Mouse (Mus musculus) adrenal gland, postnatal 36 days (tissue): ENCODE data around the gene Muc3. TPM values are rescaled to one million over a fixed set of nuclear protein-coding genes. Genes with fewer than 3 reads are reported as not detected.
"Not testable (repeated sequence)": the region's sequence is repeated elsewhere in the genome, so short reads cannot be mapped to it uniquely, and the experiment has no call there.

Experiments
- DNase-seq, 2 experiments: peaks; one replicate each; pipeline ENCODE4 v3.0.0; 2021; ENCODE audit warnings: mixed read lengths in 1 of 2
- long read RNA-seq, 2 experiments: library from polyadenylated mRNA; stranded (forward); transcript quantifications; one replicate each; pipeline ENCODE4 v2.0.0; 2021; ENCODE audit warnings: borderline sequencing depth in 2 of 2
- total RNA-seq, 2 experiments: library from RNA; stranded (reverse); gene quantifications; 2 replicates each; pipeline ENCODE4 v1.2.3; 2021

Muc3 gene
- not detected for total RNA-seq
- long read RNA-seq, experiment 1 = 0 reads
- long read RNA-seq, experiment 2 = 0 reads

GRCm38 (mm10) chr5:137149272-137149882 is at the start of gene Muc3:
Muc3 (minus strand) TSS chr5:137149322.
- DNase-seq = not testable (repeated sequence)

DNA sequence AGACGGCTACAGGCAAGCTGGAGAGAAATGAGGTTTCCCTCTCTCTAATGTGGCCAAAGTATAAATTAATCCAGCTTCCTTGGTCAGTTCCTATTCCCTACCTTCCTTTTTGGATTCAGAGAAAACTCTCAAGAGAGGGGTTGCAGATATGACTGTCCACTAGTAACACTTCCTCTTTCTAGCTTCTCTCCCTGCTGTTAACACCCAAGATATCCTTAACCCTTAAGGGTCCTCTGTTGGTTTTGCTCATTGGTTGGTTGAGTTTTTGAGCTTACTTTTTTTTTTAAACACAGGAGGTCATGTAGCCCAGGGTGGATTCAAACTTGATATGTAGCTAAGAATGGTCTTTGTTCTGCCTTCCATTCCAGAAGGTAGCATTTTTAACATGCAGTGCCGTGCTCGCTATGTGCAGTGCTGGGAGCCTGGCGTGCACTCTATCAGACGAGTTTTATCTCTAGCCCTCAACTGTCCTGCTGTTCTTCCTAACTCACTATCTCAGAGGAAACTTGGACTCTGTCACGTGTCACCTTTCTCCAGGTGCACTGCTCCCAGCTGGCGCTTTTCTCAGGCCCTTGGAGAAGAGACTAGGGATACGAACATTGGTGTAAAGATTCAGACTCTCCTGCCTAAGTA is 45.5 kb upstream of the Muc3 start:
- DNase-seq = no peak

GRCm38 (mm10) chr5:137193279-137193952 is 44.3 kb upstream of the Muc3 start:
- DNase-seq = no peak

GRCm38 (mm10) chr5:137189326-137189725 is 40.2 kb upstream of the Muc3 start:
- peak; percentile 17 for DNase-seq

GRCm38 (mm10) chr5:137185362-137185761 is 36.2 kb upstream of the Muc3 start:
- DNase-seq = no peak

GRCm38 (mm10) chr5:137179646-137180374 is 30.7 kb upstream of the Muc3 start:
- DNase-seq = no peak

DNA sequence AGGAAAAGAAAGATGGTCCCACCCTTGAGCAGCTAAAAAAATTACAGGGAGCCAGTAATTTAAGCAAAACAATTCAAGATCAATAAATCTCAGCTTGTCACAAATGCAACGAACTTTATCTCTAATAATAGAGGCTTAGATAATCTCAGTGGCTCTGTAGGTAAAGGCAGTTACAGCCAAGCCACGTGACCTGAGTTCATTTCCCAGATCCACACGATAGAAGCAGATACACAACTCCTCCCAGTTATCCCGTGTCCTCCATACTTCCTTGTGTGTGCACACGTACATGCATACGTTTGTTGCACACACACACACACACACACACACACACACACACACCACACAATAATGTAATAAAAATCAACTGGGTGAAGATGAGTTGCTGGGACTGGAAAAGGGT is 24.8 kb upstream of the Muc3 start:
- no peak for DNase-seq

DNA sequence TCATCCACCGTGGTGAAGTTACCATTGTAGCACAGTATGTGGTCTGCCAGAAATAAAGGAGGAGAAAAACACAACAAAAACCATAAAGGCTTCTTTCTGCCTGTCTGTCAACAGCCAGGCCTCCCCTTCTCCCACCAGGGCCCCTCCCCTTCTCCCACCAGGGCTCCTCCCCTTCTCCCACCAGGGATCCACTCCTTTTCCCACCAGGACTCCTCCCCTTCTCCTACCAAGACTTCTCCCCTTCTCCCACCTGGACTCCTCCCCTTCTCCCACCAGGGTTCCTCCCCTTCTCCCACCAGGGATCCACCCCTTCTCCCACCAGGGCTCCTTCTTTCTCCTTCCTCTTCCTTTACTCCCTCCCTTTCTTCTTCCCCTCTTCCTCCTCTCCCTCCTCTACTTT is 23.5 kb upstream of the Muc3 start:
- no peak for DNase-seq

GRCm38 (mm10) chr5:137171478-137171877 is 22.4 kb upstream of the Muc3 start:
- no peak for DNase-seq

- DNase-seq = no peak
Observed at GRCm38 (mm10) chr5:137170836-137171380, 21.8 kb upstream of the Muc3 start.

DNA sequence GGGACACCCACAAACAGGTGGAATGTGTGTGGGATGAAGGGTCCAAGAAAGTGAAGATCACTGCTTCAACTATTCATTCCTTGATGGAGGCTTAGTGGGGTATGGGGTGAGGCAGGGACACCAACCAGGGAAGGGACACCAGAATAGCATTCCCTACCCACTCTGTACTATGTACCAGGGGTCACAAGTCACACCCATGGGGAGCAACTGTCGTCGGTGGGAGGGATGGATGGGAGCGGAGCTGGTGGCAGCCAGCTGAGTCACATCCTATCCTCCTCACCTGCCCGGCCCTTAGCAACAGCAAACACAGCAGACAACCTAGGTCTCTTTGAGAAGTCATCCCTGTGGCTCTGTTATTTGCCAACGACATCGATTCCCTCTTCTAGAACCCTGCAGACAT is 18.4 kb upstream of the Muc3 start:
- DNase-seq = no peak

GRCm38 (mm10) chr5:137166012-137166411 is 16.9 kb upstream of the Muc3 start:
- no peak for DNase-seq

DNA sequence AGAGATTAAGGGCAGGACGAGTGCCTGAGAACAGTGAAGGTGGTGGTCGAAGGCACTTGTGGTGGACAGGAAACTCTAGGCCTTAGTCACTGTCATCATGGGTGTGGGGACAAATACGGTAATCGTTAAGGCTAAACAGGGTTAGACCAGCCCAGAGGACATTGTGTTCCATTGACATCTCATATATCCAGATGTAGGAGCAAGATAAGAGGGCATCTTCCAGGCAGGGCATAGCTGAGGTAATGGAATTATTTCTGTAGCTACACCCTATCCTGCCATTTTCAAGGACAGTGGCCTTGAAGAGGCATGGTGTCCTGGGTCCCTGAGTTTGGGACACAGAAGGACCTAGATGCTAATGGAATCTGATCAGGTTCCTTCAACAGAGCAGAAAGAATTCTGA is 12.7 kb upstream of the Muc3 start:
- no peak for DNase-seq

DNA sequence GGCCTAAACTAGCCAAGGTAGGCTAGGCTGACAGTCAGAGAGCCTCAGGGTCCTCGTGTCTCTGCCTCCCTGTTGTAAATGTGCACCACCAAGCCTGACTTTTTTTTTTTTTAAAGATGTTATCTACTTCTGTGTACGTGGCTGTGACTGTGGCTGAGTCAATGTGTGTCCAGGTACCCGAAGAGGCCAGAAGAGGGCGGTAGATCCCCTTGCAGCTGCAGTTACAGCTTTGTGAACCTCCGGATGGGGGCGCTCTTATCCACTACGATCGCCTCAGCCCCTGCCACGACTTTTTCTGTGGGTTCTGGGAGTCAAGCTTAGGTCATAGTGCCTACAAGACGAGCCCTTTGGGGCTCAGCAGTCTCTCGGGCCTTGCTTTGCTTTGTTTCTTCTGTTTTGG is 10.3 kb upstream of the Muc3 start:
- DNase-seq = peak; percentile 20 to 51

GRCm38 (mm10) chr5:137153289-137153688 is 4.2 kb upstream of the Muc3 start:
- DNase-seq = no peak

DNA sequence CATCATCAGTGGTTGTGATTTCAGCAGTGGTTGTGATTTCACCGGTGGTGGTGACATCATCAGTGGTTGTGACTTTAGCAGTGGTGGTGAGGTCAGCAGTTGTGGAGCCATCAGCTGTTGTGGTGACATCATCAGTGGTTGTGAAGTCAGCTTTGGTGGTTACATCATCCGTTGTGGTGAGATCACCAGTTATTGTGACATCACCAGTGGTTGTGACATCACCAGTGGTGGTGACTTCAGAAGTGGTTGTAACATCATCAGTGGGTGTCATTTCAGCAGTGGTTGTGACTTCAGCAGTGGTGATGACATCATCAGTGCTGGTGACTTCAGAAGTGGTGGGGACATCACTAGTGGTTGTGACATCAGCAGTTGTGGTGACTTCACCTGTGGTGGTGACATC is 3.5 kb upstream of the Muc3 start:
- no peak for DNase-seq

- DNase-seq = no peak
Observed at GRCm38 (mm10) chr5:137140836-137141235, 8.3 kb downstream of the Muc3 start.

- DNase-seq = no peak
Observed at GRCm38 (mm10) chr5:137138977-137139376, 10.1 kb downstream of the Muc3 start.

- peak; percentile 57 to 62 for DNase-seq
Observed at GRCm38 (mm10) chr5:137134959-137135358, 14.2 kb downstream of the Muc3 start.

DNA sequence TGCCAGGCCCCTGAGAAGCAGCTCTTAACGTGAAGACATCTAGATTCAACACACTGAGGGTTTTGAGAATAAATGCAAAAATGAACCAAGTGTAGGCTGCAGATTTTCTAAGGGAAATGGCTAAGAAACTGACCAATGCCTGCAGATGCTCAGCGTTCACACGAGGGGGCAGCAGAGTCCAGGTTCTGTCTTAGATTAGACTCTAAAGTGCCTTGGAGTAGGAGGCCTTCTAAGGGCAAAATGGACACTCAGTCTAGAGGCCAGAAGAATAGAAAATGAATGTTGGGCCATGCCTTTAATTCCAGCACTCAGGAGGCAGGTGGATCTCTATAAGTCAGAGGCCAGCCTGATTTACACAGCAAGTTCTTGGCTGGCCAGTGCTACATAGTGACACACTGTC is 17.6 kb downstream of the Muc3 start:
- DNase-seq = peak; percentile 63 to 73

DNA sequence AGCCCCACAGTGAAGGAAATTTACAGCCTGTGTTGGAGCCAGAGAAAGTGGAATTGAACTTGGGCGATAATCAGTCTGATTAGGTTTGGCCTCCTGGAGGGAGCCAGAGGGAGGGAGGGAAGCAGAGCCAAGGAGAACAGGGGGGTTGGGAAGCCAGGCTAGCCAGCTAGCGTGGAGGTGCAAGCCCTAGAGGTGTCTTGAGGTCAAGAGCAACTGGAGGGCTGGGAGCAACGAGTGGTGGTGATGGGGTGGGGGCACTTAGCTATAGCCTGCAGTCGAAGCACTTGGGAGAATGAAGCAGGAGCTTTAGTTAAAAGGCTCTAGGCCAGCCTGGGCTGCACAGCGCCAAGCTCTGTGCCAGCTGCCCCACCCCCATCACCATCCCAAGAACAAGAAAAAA is 19.8 kb downstream of the Muc3 start:
- DNase-seq = no peak

DNA sequence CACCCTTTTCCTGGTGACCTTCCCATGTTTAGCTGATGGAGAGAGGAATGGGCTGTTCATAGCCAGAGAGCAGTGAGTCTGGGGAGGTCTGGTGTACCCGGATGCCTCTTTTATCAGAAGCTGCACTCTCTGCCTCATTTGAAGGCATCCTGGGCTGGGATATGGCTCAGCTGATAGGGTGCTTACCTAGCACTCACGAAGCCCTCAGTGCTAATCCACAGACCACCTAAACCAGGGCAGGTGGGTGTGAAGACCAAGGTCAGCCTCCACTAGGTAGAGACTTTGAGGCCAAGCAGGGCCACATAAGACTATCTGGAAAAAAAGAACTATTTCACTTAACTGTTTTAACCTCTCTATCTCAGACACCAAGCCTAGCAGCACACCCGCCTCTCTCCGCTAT is 25.6 kb downstream of the Muc3 start:
- no peak for DNase-seq
